ENCODE assay signal across 11 mouse cellular contexts in genomic region chr15:88836031-88836430, GRCm38 (mm10). TPM values are rescaled to one million over a fixed set of nuclear protein-coding genes. Genes with fewer than 3 reads are reported as not detected.
A peak's percentile ranks its signal among the peaks of the same experiment; 100 is the strongest.
DNase-seq lines count a peak whose midpoint lies in the region; ATAC-seq and TF ChIP-seq lines count a peak whose summit lies in the region.
"Had no signal": no experiment of that assay in that cellular context is flagged by ENCODE, and none has a peak within 500 bp of the region (broad histone marks: within the 10 kb centered on the region; RNA-seq: fewer than 3 reads in every experiment).

No protein-coding gene starts in this region.

- no peak overlapping the region for H3K4me2 ChIP-seq in kidney, embryonic 15.5 days

- no peak overlapping the region for H3K9ac ChIP-seq in kidney, embryonic 15.5 days

- no peak overlapping the region for H3K27ac ChIP-seq in kidney, embryonic 15.5 days

- no peak for ATAC-seq in kidney, embryonic 15.5 days (replicated peaks; ENCODE audit: low FRiP score)
- ATAC-seq: inflammation-experienced regulatory T-cells, adult 6 months had no signal

- no peak overlapping the region for H3K4me3 ChIP-seq in kidney, embryonic 15.5 days (replicated peaks)
- peak overlapping the region; percentile 79 for H3K4me3 ChIP-seq in E14TG2a.4 (replicated peaks; ENCODE audit: low read length)
- H3K4me3 ChIP-seq: erythroblast, embryonic 14.5 days had no signal

- H3K36me3 ChIP-seq in kidney, embryonic 15.5 days = no peaks in the 10 kb centered on the region
- peaks cover 33% of the 10 kb centered on the region for H3K36me3 ChIP-seq in E14TG2a.4 (ENCODE audit: insufficient read depth, low read length)

- peaks cover 48% of the 10 kb centered on the region for H3K4me1 ChIP-seq in kidney, embryonic 15.5 days
- H3K4me1 ChIP-seq in E14TG2a.4 (replicated peaks; ENCODE audit: low read depth, low read length) = peaks cover 81% of the 10 kb centered on the region

- peak; percentile 24 for DNase-seq in embryo, embryonic 10.5 days (ENCODE audit: low spot score)
- no peak for DNase-seq in embryo, embryonic 10 days (ENCODE audit: low spot score)
- DNase-seq in kidney, adult 18-20 months = peak; percentile 37
- peak; percentile 30 for DNase-seq in kidney, postnatal 14 days
- DNase-seq in adrenal gland, adult 2 months = no peak
- DNase-seq in thymus, postnatal 25 days = no peak
- DNase-seq: gastrocnemius, postnatal 10 days had no signal

- no peaks in the 10 kb centered on the region for H3K9me3 ChIP-seq in kidney, embryonic 15.5 days (replicated peaks)
- no peaks in the 10 kb centered on the region for H3K9me3 ChIP-seq in E14TG2a.4 (ENCODE audit: low read length)

- 78% methylated on average over 6 of the region's 6 CpGs for WGBS in kidney, embryonic 15.5 days

- TF ChIP-seq CTCF in E14TG2a.4 (conservative IDR thresholded peaks at IDR 0.05; ENCODE audit: low read length) = no peak; the same call in 1 of the 2 replicates

- H3K27me3 ChIP-seq in kidney, embryonic 15.5 days = no peaks in the 10 kb centered on the region
- H3K27me3 ChIP-seq in E14TG2a.4 (ENCODE audit: insufficient read depth, low read length) = no peaks in the 10 kb centered on the region

RNA-seq across cellular contexts. Expression of gene Creld2, which starts 16.6 kb away (rescaled TPM):
- polyA plus RNA-seq in kidney, embryonic 15.5 days (2015; fragmentation: Nextera tagmentation; extraction: Ambion mirVana) = 101 and 104 TPM in 2 replicates
- 10 to 100 TPM; 44.8 to 45.6 TPM for total RNA-seq in adrenal gland, adult 2 months (2021)
- polyA plus RNA-seq in adrenal gland, adult 2 months (2012; rRNA removed) = 25.5 and 25.7 TPM in 2 replicates

RNA-seq across cellular contexts. Expression of gene Alg12, which starts 16.9 kb away (rescaled TPM):
- 12.2 and 14.3 TPM in 2 replicates for polyA plus RNA-seq in kidney, embryonic 15.5 days (2015; fragmentation: Nextera tagmentation; extraction: Ambion mirVana)
- 10 to 100 TPM; 15.2 to 19.2 TPM for total RNA-seq in adrenal gland, adult 2 months (2021)
- polyA plus RNA-seq in adrenal gland, adult 2 months (2012; rRNA removed) = 20.4 and 21.2 TPM in 2 replicates

RNA-seq across cellular contexts. Expression of gene Pim3, which starts 26.0 kb away (rescaled TPM):
- polyA plus RNA-seq in kidney, embryonic 15.5 days (2015; fragmentation: Nextera tagmentation; extraction: Ambion mirVana) = 50.4 and 54.6 TPM in 2 replicates
- total RNA-seq in adrenal gland, adult 2 months (2021) = 100 to 1,000 TPM in 1 of 2 experiments, 10 to 100 TPM in 1; 71.7 to 105 TPM
- 156 and 157 TPM in 2 replicates for polyA plus RNA-seq in adrenal gland, adult 2 months (2012; rRNA removed)

Comparison
In these comparisons a context has a peak if more than half of its experiments do, and no peak if none do; other contexts are left out.
1. DNase-seq: peak in embryo, embryonic 10.5 days (single experiment), kidney, adult 18-20 months (single experiment) and kidney, postnatal 14 days (single experiment); none in embryo, embryonic 10 days (single experiment), adrenal gland, adult 2 months (single experiment) and thymus, postnatal 25 days (single experiment).